Mouse (Mus musculus) retina, postnatal 7 days (tissue): Measurements from ENCODE around the gene Fbxw22.
"Not testable (repeated sequence)": the region's sequence is repeated elsewhere in the genome, so short reads cannot be mapped to it uniquely, and the experiment has no call there.

Experiments used
- DNase-seq: peaks from one replicate; pipeline ENCODE4 v3.0.0-alpha.2; 2012; ENCODE audit warnings: low read depth, low spot score

The Fbxw22 gene

DNA sequence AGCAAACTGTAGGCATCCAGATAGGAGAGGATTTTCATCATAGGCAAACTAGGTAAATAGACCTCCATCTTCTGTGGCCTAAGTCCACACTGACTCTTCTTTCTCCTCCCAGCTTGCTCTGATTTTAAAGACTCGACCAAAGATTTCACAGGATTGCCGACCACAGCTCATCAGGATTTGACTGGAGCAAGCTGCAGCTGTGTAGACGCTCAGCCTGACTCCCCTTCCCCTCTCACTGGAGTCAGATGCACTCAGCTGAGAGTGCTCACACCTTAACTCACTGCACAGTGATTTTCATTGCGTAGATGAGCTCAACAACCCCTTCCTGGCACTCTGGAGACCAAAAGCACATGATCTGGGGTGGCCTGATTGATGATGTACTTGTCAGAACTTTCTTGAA lies at the start of gene Fbxw22:
Fbxw22 (minus strand) TSS at position 101 of the 400 bp plus-strand sequence.
- DNase-seq, result not testable (repeated sequence)

- DNase-seq, result no peak
These were observed 44.9 kb upstream of the Fbxw22 start, which contains the start of gene Fbxw16 for GRCm38 (mm10) chr9:109449040-109449439. Fbxw16 (minus strand) TSS chr9:109449140.

DNA sequence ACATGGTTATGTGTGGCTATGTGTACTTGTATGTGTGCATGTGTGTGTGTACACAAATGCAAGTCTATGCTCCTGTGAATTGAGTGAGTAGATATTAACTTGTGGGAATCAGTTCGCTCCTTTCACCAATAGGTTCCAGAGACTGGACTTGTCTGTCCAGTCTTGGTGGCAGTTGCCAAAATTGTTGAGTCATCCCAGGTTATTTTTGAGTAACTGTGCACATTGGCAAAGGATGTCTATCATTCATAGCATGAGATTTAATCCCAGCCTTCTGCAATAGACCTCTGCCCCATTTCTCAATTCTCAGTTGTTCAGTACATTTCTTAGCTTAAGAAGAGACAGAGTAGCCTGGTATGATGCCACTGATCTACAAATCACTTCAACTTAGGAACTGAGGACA lies 28.9 kb upstream of the Fbxw22 start:
- DNase-seq, result no peak

GRCm38 (mm10) chr9:109339559-109339958 lies 64.5 kb downstream of the Fbxw22 start, which contains the start of gene Fbxw28:
Fbxw28 (minus strand) TSS chr9:109339659.
- DNase-seq, result not testable (repeated sequence)
